ENCODE assay signal across 21 mouse cellular contexts in the genomic region with DNA sequence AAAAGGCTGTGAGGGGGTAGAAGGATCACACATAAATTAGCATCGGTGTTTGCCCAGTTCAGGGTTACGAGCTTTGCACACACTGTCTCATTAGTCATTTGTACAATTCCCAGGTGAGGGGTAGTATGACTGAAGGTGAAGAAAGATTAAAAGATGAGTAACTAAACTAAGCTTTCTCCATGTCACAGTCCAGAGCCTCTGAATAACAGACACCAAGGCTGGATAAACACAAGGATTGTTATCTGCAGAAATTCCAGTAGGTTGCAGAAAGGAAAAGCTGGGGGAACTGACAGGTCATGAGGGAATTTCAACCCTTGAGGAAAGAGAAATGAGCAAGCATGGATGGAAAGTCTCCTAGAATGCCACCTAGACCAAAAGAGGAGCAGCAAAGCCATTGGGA.
A peak's percentile ranks its signal among the peaks of the same experiment; 100 is the strongest.
DNase-seq lines count a peak whose midpoint lies in the region; ATAC-seq and TF ChIP-seq lines count a peak whose summit lies in the region.
"Had no signal": no experiment of that assay in that cellular context is flagged by ENCODE, and none has a peak within 500 bp of the region (broad histone marks: within the 10 kb centered on the region; RNA-seq: fewer than 3 reads in every experiment).

No protein-coding gene starts in this region.

- intact Hi-C loops in heart, postnatal 10 days (cut with DNase I) = no loop called here

- 0 out of 2 replicates have a peak, but pooled peaks cover 3% of the 10 kb centered on the region for H3K4me1 ChIP-seq in heart, embryonic 12.5 days (replicated peaks)
- H3K4me1 ChIP-seq in lung, embryonic 15.5 days = no peaks in the 10 kb centered on the region
- H3K4me1 ChIP-seq in embryonic fibroblast, embryonic 13.5 days (ENCODE audit: control insufficient read depth, insufficient read depth, low read length) = peaks cover under 1% of the 10 kb centered on the region; the same call in 1 of the 2 replicates
- H3K4me1 ChIP-seq: embryonic facial prominence, embryonic 12.5 days had no signal

- CTCF ChIA-PET in Patski (lab: Charles Lee) = interaction anchor here (2.1 kb wide), 1 partner anchor 19 kb away, joined by 4 read pairs; no protein-coding TSS in a partner anchor

- H3K9ac ChIP-seq in heart, embryonic 12.5 days = no peak overlapping the region
- no peak overlapping the region for H3K9ac ChIP-seq in lung, embryonic 15.5 days
- H3K9ac ChIP-seq: embryonic facial prominence, embryonic 12.5 days had no signal

- no peak for ATAC-seq in heart, embryonic 12.5 days (ENCODE audit: insufficient number of reproducible peaks, low FRiP score)
- no peak for ATAC-seq in lung, embryonic 15.5 days (ENCODE audit: borderline replicate concordance, extremely low read depth, low FRiP score, low TSS enrichment)
- peak; percentile 66 for ATAC-seq in Patski
- ATAC-seq: activated CD4-positive, CD25-positive, alpha-beta regulatory T cell, adult 4 months; forebrain, embryonic 14.5 days; forebrain, embryonic 16.5 days had no signal

- 65% methylated on average over 2 of the region's 2 CpGs for WGBS in heart, embryonic 12.5 days
- 42% methylated on average over 2 of the region's 2 CpGs for WGBS in lung, embryonic 15.5 days

- no peak overlapping the region for H3K4me2 ChIP-seq in heart, embryonic 12.5 days
- H3K4me2 ChIP-seq in lung, embryonic 15.5 days = no peak overlapping the region
- H3K4me2 ChIP-seq: embryonic facial prominence, embryonic 12.5 days had no signal

- no peak for TF ChIP-seq CTCF in Patski (IDR thresholded peaks at IDR 0.05)
- no peak for TF ChIP-seq CTCF in embryonic fibroblast, embryonic 13.5 days (IDR thresholded peaks at IDR 0.05; ENCODE audit: borderline replicate concordance, insufficient read depth, low read length)

- POLR2A ChIA-PET in Patski (lab: Charles Lee) = interaction anchor here (0.7 kb wide), 1 partner anchor 326 kb away, joined by 8 read pairs; no protein-coding TSS in a partner anchor

- TF ChIP-seq POLR2A in embryonic fibroblast, embryonic 13.5 days (IDR thresholded peaks at IDR 0.05; ENCODE audit: low read depth, low read length) = no peak

- in situ Hi-C loops in Patski (cut with MboI; ENCODE audit: low pct_unique_long_range_greater_than_20kb) = no loop called here

- no peaks in the 10 kb centered on the region for H3K9me3 ChIP-seq in heart, embryonic 12.5 days (replicated peaks)
- no peaks in the 10 kb centered on the region for H3K9me3 ChIP-seq in lung, embryonic 15.5 days
- H3K9me3 ChIP-seq: embryonic facial prominence, embryonic 10.5 days; embryonic facial prominence, embryonic 12.5 days had no signal

- no peaks in the 10 kb centered on the region for H3K36me3 ChIP-seq in heart, embryonic 12.5 days
- no peaks in the 10 kb centered on the region for H3K36me3 ChIP-seq in lung, embryonic 15.5 days
- H3K36me3 ChIP-seq: embryonic facial prominence, embryonic 10.5 days; embryonic facial prominence, embryonic 12.5 days had no signal

- H3K4me3 ChIP-seq in heart, embryonic 12.5 days = no peak overlapping the region
- H3K4me3 ChIP-seq in lung, embryonic 15.5 days = no peak overlapping the region
- H3K4me3 ChIP-seq in embryonic fibroblast, embryonic 13.5 days (ENCODE audit: insufficient read depth, low read length) = no peak overlapping the region
- H3K4me3 ChIP-seq: embryonic facial prominence, embryonic 10.5 days; embryonic facial prominence, embryonic 12.5 days; erythroblast, embryonic 14.5 days had no signal

- DNase-seq in heart, postnatal 10 days = no peak
- DNase-seq in lung, postnatal 36 days = no peak
- peak; percentile 71 for DNase-seq in Patski (ENCODE audit: low read depth, low spot score)
- DNase-seq in urinary bladder, adult 18-20 months (ENCODE audit: low spot score in 2 of 2) = no peak
- DNase-seq: adrenal gland, adult 8-10 months; adrenal gland, postnatal 14 days; adrenal gland, postnatal 36 days; cerebellum, adult 11-12 months; cerebellum, adult 2 months; cerebellum, adult 9-10 months; cerebellum, postnatal 10 days; cerebellum, postnatal 25 days had no signal

- no peaks in the 10 kb centered on the region for H3K27me3 ChIP-seq in heart, embryonic 12.5 days (replicated peaks)
- H3K27me3 ChIP-seq in lung, embryonic 15.5 days = no peaks in the 10 kb centered on the region
- no peaks in the 10 kb centered on the region for H3K27me3 ChIP-seq in Patski
- H3K27me3 ChIP-seq: embryonic facial prominence, embryonic 12.5 days had no signal

- peak overlapping the region; percentile 27; the same call in 1 of the 2 replicates for H3K27ac ChIP-seq in heart, embryonic 12.5 days (ENCODE audit: poor library complexity, severe bottlenecking)
- H3K27ac ChIP-seq in lung, embryonic 15.5 days = 0 out of 2 replicates have a peak overlapping the region, but pooled peaks have one; percentile 19
- H3K27ac ChIP-seq in embryonic fibroblast, embryonic 13.5 days (ENCODE audit: insufficient read depth, low read length) = 0 out of 2 replicates have a peak overlapping the region, but pooled peaks have one; percentile 41
- H3K27ac ChIP-seq: embryonic facial prominence, embryonic 10.5 days; embryonic facial prominence, embryonic 12.5 days had no signal
